Mouse (Mus musculus) left cerebral cortex, postnatal 36 days (tissue): ENCODE data around the gene Kcnj8. TPM values are rescaled to one million over a fixed set of nuclear protein-coding genes. Genes with fewer than 3 reads are reported as not detected.

Source experiments
- DNase-seq, 2 experiments: peaks; one replicate each; pipeline ENCODE4 v3.0.0; 2021 to 2022; ENCODE audit warnings: low spot score in 2 of 2, mixed read lengths in 1 of 2
- intact Hi-C: fragments of 180-260 bp; cut with DNase I; formaldehyde crosslinking; loops from one replicate; pipeline ENCODE4 v1.15.1; 2025
- total RNA-seq, 2 experiments: library from RNA; stranded (reverse); gene quantifications; 2 replicates each; pipeline ENCODE4 v1.2.3; 2021

Kcnj8 gene
- total RNA-seq, 2 experiments from 2014 or later: 2.2 to 2.7 TPM

GRCm38 (mm10) chr6:142555988-142556387 lies 15.4 kb downstream of the Kcnj8 start:
- DNase-seq: no peak
- intact Hi-C loops: no loop called here

DNA sequence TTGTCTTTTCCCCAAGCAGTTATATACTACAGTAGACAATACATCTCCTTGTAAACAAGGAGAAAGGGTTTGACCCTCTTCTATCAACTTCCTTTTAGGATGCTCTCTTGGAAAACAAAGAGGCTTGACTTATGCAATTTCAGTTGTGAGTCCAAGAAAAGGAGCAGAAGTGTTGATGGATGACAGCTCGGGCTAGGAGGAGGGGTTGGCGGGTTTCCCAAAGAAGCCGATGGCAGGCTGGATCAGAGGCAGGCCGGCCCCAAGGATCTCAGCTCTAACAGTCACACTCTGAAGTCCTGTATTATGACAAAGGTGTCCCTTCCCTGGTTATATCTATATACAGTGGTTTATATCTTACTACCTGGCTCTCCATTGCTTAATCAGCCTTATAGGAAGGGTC lies 19.9 kb downstream of the Kcnj8 start:
- no peak for DNase-seq
- intact Hi-C loops: no loop called here

GRCm38 (mm10) chr6:142550871-142551270 lies 20.5 kb downstream of the Kcnj8 start:
- intact Hi-C loops: no loop called here
- DNase-seq: no peak

DNA sequence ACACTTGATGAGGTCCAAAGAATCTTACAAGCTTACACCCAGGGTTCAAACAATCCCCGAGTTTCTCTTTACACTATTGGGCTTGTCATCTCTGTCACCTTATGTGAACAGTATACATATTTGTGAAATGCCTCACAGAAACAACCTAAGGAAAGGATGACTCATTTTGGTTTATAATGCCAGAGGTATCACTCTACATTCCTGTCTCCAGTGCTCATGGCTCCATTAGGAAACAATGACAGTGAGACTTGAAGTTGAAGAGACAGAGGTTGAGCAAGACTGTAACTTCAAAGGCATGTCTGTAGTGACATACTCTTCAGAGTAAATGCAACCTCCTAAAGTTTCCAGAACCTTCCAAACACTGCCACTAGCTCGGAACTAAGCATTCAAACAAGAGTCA lies 23.0 kb downstream of the Kcnj8 start:
- DNase-seq: no peak
- intact Hi-C loops: no loop called here

DNA sequence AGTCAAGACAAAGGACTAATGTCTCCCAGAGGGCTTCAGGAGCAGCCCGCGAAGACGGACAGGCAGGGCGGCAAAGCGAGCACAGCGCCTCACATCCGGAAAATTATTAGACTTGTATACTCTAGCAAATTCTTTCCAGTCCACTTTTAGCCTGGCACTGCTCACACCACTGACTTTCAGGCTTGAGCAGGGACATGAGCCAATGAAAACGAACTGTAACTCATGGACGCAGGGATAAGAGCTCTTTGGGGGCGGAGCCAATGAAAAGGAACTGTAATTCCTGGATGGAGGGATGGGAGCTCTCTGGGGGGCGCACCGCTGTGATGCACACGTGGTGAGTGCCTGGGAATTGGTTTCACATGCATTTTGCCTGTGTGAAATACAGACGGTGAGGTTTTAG lies 26.3 kb downstream of the Kcnj8 start:
- DNase-seq: no peak
- intact Hi-C loops: no loop called here

DNA sequence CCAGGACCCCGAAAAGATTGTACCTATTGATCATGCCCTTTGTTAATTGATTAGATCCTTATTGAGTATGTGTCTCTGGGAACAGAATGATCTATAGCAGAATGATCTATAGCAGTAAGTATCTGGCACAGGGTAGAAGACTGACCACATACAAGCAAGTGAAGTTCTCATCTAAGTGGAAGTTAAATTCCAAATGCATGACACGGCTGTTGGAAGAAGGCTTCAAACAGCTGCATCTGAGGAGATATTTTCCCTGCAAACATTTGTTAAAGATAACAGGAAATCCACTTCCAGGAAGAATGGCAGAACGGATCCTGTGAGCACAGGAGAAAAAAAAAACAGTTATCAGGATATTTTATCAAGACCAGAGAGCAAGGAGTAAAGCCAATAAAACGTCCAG lies 27.8 kb downstream of the Kcnj8 start:
- intact Hi-C loops: no loop called here
- no peak for DNase-seq

GRCm38 (mm10) chr6:142542800-142543175 lies 28.6 kb downstream of the Kcnj8 start:
- no peak for DNase-seq
- intact Hi-C loops: no loop called here

DNA sequence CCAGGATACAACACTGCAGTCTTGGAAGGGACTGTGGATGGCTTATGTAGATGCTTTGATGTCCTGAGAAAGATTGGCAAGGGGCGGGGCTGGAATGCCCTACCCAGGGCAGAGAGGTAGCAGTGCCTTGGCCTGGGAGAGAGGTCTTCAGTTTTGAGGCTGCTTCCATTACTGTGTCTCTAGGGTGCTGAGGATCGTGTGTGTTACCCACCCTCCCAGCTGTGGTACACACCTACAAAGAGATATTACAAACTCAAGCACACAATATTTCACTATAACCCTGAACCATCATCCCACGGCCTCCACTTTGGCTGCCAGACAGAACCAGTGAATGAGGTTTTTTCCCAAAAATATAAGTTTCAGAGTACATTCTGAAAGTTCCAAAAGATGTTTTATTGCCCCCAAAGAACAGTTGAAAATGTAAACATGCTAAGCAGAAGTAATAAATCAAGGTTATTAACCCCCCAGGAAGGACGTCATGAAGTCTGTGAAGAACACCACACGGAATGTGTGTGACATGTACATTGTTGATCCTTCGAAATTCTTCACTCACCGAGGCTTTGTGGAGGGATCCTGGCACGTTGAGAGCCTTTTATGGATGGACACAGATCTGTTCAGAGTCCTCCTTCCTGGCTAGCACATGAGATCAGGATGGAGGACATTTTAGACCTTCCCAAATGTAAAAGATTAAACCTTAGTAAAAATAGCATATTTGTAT lies 29.2 kb downstream of the Kcnj8 start:
- intact Hi-C loops: no loop called here

DNA sequence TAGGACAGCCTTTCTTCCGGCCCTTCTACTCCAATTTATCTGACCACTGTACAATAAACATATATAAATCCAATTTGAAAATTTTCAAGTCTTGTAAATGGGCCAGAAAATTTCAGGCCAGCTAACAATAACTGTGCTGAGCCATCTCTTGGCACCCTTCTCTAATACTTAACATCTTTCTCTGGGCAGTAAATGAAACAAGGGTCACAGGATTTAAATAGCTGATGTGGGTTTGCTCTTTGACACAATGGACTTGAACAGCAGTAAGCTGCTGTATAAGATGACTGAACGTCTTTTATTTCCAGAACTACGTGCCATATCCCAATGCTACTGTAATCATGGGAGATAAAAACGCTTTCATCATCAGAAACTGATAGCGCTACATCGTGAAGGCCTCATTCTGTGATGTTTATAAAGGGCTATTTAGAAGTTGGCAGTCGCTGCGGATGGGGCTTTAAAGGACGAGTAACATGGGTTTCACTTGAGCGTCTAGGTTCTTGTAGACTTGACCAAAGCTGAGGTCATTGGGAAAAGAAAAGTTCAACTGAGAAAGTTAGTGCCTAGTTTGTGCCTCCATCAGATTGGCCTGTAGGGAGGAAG lies 30.8 kb downstream of the Kcnj8 start:
- intact Hi-C loops: no loop called here
- no peak for DNase-seq

More for the DNA sequence above, 29.2 kb downstream of the Kcnj8 start:
- DNase-seq: no peak

DNA sequence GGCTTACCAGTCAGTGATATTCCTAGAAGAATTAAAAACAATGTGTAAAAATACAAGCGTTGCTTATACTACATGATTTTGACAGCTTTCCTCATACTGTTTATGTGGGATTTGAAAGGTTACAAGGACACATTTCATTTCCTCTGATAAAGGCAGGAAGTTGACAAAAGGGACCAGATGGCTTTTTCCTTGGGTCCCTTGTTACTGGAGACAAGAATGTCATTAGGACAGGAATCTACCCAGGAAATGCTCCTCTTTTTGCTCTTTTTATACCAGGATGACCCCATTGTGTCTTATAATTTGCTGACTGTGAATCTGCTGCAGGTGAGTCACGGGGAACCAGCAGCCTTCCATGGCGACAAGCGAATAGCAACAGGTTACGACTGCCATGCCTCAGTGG lies 31.3 kb downstream of the Kcnj8 start:
- intact Hi-C loops: no loop called here
- no peak for DNase-seq

DNA sequence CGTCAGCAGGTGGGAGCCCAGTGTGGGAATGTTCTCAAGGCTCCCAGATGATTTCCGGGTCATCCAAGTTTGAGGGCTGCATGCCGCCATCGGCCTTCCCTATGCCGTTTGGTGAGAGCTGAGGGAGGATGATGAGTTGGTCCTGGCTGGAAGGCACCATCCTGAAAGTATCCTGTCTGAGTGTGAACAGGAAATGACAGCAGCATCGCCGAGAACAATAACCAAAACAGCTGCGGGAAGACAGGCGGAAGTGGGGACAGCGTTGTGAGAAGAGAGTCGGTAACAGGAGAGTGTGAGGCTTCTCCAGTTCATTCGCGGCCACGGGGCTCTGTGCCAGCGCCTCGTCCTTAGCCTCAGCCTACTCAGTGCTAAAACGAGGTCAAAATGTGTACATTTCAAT lies 32.9 kb downstream of the Kcnj8 start:
- intact Hi-C loops: no loop called here
- no peak for DNase-seq

DNA sequence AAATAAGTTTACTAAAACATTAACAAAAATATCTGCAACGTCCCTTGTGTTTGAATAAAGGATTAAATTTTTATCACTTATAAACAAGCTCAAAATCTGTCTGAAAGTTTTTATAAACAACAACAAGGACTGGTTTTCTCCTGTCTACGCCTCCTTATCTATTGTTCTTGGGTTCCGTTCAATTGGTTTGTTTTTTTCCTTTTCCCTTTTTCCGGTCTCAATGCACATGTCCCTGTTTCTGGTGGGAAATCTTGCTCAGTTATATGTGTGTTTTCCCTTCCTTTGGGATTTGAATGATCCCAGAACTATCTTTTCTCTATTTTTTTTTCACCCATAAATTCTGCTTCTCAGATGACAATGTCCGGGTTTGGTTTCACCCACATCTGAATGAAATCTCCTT lies 38.0 kb downstream of the Kcnj8 start:
- DNase-seq: no peak
- intact Hi-C loops: no loop called here

- intact Hi-C loops: no loop called here
- DNase-seq: no peak
Measured at GRCm38 (mm10) chr6:142532686-142533085, 38.7 kb downstream of the Kcnj8 start.

- intact Hi-C loops: no loop called here
Measured at GRCm38 (mm10) chr6:142532141-142532540, 39.3 kb downstream of the Kcnj8 start.

GRCm38 (mm10) chr6:142530378-142530777 lies 41.0 kb downstream of the Kcnj8 start:
- no peak for DNase-seq
- intact Hi-C loops: no loop called here

More at GRCm38 (mm10) chr6:142532141-142532540, 39.3 kb downstream of the Kcnj8 start:
- no peak for DNase-seq

- DNase-seq: no peak
- intact Hi-C loops: loop anchor here (10.0 kb wide), 1 partner anchor 435 kb away; the partner anchor contains the start of gene St8sia1
Measured at GRCm38 (mm10) chr6:142529680-142530079, 41.7 kb downstream of the Kcnj8 start.

DNA sequence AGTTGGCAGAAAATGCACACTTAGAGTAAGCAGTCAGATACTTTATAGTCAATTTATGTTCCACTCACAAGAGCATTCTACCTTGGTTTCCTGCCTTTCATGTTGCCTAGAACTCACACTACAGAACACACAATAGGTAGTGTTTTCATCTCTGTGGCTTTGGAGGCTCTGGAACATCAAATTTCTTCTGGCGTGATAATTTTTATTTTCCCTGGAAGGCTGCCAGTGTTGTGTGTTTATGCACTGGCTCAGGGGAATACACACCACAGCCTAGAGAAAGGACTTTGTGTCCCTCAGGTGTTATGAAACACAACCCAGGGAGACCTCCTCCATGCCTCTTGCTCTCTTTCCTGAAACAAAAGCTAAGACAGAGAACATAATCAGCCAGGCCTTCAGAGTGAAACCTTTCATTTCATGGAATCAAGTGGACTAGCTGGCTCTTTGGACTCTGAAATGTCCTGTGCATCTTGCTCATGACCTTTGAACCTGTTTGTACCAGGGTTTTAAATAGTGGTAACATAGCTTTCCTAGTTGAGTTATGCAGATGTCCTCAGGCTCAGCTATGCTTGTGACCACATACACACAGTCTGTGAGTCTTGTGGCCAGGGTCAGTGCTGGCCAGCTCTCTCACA lies 43.4 kb downstream of the Kcnj8 start:
- DNase-seq: no peak
- intact Hi-C loops: loop anchor here (10.0 kb wide), 1 partner anchor 437 kb away; the partner anchor contains the start of gene St8sia1

DNA sequence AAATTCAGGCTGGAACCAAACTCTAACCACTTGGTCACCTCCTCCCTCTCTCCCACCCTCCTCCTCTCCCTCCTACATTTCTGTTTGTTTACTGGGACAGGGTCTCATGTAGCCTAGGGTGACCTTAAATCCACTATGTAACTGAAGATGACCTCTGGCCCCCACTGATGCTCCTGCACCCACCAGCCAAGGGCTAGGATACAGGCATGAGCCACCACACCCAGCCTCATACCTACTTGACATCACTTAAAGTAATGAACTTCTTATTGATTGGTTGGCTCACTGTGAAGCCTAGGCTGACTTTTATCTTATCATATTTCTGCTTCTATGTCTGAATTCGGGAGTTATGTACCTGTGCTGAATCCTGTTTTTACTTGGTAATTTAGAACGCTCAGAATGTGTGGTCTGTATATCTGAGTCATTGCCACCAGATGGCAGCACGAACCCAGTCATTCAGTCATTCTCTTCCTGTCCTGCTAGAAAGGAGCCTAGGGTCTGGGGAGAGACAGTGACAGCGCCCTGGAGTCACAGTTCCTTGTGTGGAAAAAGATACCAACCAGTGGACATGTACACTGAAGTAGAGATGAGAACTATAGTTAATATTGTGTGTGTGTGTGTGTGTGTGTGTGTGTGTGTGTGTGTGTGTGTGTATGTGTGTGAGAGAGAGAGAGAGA lies 46.6 kb downstream of the Kcnj8 start:
- peak; percentile 49 to 67 for DNase-seq
- intact Hi-C loops: loop anchor here (1.0 to 10.0 kb wide), 2 partner anchors 211 to 440 kb away; partner anchors contain the start of gene St8sia1

DNA sequence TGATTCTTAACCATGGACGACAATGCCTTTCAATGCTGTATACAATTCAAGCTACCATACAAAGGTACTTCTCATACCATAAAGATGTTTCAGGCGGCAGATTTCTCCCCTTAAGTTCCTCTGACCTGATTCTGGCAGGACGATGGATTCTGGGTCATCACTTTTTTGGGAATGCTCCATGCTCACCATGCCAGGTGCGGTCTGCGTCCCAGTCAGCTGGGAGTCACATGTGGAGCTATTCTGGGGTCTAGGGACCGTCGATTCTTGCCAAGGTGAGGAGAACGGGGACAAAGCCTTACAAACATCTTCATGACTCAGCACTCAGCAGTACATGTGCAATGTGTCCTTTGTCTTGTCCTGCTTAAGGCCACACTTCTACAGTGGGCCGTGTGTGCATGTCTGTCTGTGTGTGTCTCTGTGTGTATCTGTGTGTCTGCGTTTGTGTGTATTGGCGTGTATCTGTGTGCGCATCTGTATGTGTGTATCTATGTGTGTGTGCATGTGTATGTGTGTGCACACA lies 49.8 kb downstream of the Kcnj8 start:
- intact Hi-C loops: loop anchor here (10.0 kb wide), 1 partner anchor 443 kb away; the partner anchor contains the start of gene St8sia1
- no peak for DNase-seq

DNA sequence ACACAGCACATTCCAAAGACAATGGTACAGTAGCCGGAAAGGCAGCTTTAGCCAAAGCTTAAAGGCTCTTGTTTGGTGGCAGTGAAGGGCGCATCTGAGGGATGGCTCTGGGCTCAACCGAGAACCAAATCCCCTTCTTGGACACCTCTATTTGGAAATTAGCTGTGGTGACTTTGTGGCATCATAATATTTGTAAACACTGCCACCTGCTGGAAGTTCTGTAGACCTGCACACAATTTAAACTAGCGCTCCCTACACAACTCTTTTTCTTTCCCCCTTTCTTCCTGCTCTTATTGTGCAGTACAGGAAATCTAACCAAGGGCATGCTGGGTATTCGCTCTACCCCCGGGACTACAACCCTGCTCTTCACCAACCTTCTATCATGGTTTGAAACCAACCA lies 52.3 kb downstream of the Kcnj8 start:
- no peak for DNase-seq
- intact Hi-C loops: loop anchor here (5.0 kb wide), 2 partner anchors 42 to 157 kb away; no protein-coding TSS in a partner anchor
